Mouse (Mus musculus): Measurements from ENCODE around the gene Cnn1. TPM values are rescaled to one million over a fixed set of nuclear protein-coding genes. Genes with fewer than 3 reads are reported as not detected.

Cnn1 gene
- polyA plus RNA-seq (2015; fragmentation: Nextera tagmentation; extraction: Ambion mirVana): 13.3 and 49.9 TPM in 2 replicates

- peaks cover 26% of the 10 kb centered on the region for H3K27me3 ChIP-seq (ENCODE audit: insufficient read depth, low read length)
- no peak within 1 kb of the TSS for H3K27ac ChIP-seq (ENCODE audit: low read length)
- ATAC-seq (ENCODE audit: low FRiP score, low TSS enrichment): no peak
- WGBS: 5% methylated on average over 14 of the region's 14 CpGs
- H3K4me2 ChIP-seq (replicated peaks; ENCODE audit: low read depth, low read length): no peak within 1 kb of the TSS
- H3K9me3 ChIP-seq (ENCODE audit: low read length): no peaks in the 10 kb centered on the region
- H3K9ac ChIP-seq (replicated peaks; ENCODE audit: low read length): 0 out of 2 replicates have a peak within 1 kb of the TSS, but pooled peaks have one; percentile 10
- H3K4me3 ChIP-seq (ENCODE audit: low read length): peak within 1 kb of the TSS; percentile 8; the same call in 1 of the 2 replicates
- H3K4me1 ChIP-seq (ENCODE audit: insufficient read depth, low read length): no peaks in the 10 kb centered on the region
- no peaks in the 10 kb centered on the region for H3K36me3 ChIP-seq (ENCODE audit: insufficient read depth, low read length)
These were observed at the start of gene Cnn1 for GRCm38 (mm10) chr9:22098993-22099696. Gene Cnn1 (plus strand): TSS chr9:22099216.

GRCm38 (mm10) chr9:22049315-22049714 lies 49.7 kb upstream of the Cnn1 start:
- H3K9me3 ChIP-seq (ENCODE audit: low read length): no peaks in the 10 kb centered on the region
- H3K4me3 ChIP-seq (ENCODE audit: low read length): no peak overlapping the region
- no peak overlapping the region for H3K4me2 ChIP-seq (replicated peaks; ENCODE audit: low read depth, low read length)
- peaks cover 18% of the 10 kb centered on the region for H3K4me1 ChIP-seq (ENCODE audit: insufficient read depth, low read length)
- no peak overlapping the region for H3K27ac ChIP-seq (ENCODE audit: low read length)
- no peak for ATAC-seq (ENCODE audit: low FRiP score, low TSS enrichment)
- H3K9ac ChIP-seq (replicated peaks; ENCODE audit: low read length): no peak overlapping the region
- peaks cover 51% of the 10 kb centered on the region for H3K27me3 ChIP-seq (ENCODE audit: insufficient read depth, low read length)
- 78% methylated on average over 11 of the region's 11 CpGs for WGBS
- H3K36me3 ChIP-seq (ENCODE audit: insufficient read depth, low read length): no peaks in the 10 kb centered on the region

GRCm38 (mm10) chr9:22049721-22050270 lies 49.2 kb upstream of the Cnn1 start:
- Histone ChIP-seq H3K4me2 (replicated peaks; ENCODE audit: low read depth, low read length) (no peak overlapping the region), H3K9me3 (ENCODE audit: low read length) (no peaks in the 10 kb centered on the region), H3K36me3 (ENCODE audit: insufficient read depth, low read length) (no peaks in the 10 kb centered on the region), H3K27ac (ENCODE audit: low read length) (no peak overlapping the region), H3K4me1 (ENCODE audit: insufficient read depth, low read length) (peaks cover 23% of the 10 kb centered on the region), H3K9ac (replicated peaks; ENCODE audit: low read length) (no peak overlapping the region), H3K4me3 (ENCODE audit: low read length) (no peak overlapping the region), H3K27me3 (ENCODE audit: insufficient read depth, low read length) (peaks cover 55% of the 10 kb centered on the region)
- 65% methylated on average over 4 of the region's 4 CpGs for WGBS
- ATAC-seq (ENCODE audit: low FRiP score, low TSS enrichment): no peak

- Histone ChIP-seq H3K4me2 (replicated peaks; ENCODE audit: low read depth, low read length) (peak overlapping the region; percentile 69), H3K27ac (ENCODE audit: low read length) (no peak overlapping the region), H3K9me3 (ENCODE audit: low read length) (no peaks in the 10 kb centered on the region), H3K4me1 (ENCODE audit: insufficient read depth, low read length) (peaks cover 23% of the 10 kb centered on the region), H3K9ac (replicated peaks; ENCODE audit: low read length) (no peak overlapping the region), H3K27me3 (ENCODE audit: insufficient read depth, low read length) (peaks cover 60% of the 10 kb centered on the region), H3K4me3 (ENCODE audit: low read length) (peak overlapping the region; percentile 40), H3K36me3 (ENCODE audit: insufficient read depth, low read length) (no peaks in the 10 kb centered on the region)
- WGBS: 1% methylated on average over 32 of the region's 43 CpGs
- peak; percentile 47; the same call in 1 of the 2 replicates for ATAC-seq (ENCODE audit: low FRiP score, low TSS enrichment)
These were observed 48.6 kb upstream of the Cnn1 start for GRCm38 (mm10) chr9:22050351-22050889.

- WGBS: under 1% methylated on average over 59 of the region's 67 CpGs
- H3K4me3 ChIP-seq (ENCODE audit: low read length): peak overlapping the region; percentile 40
- H3K9me3 ChIP-seq (ENCODE audit: low read length): no peaks in the 10 kb centered on the region
- no peak overlapping the region for H3K27ac ChIP-seq (ENCODE audit: low read length)
- no peaks in the 10 kb centered on the region for H3K36me3 ChIP-seq (ENCODE audit: insufficient read depth, low read length)
- peak overlapping the region; percentile 69 for H3K4me2 ChIP-seq (replicated peaks; ENCODE audit: low read depth, low read length)
- H3K27me3 ChIP-seq (ENCODE audit: insufficient read depth, low read length): peaks cover 66% of the 10 kb centered on the region
- no peak for ATAC-seq (ENCODE audit: low FRiP score, low TSS enrichment)
- H3K9ac ChIP-seq (replicated peaks; ENCODE audit: low read length): no peak overlapping the region
- peaks cover 23% of the 10 kb centered on the region for H3K4me1 ChIP-seq (ENCODE audit: insufficient read depth, low read length)
These were observed 47.7 kb upstream of the Cnn1 start for GRCm38 (mm10) chr9:22051161-22051957.

GRCm38 (mm10) chr9:22051958-22052254 lies 47.1 kb upstream of the Cnn1 start, which contains the start of gene Elavl3:
Gene Elavl3 (minus strand): TSS chr9:22052023.
- no peak within 1 kb of the TSS for H3K27ac ChIP-seq (ENCODE audit: low read length)
- H3K4me1 ChIP-seq (ENCODE audit: insufficient read depth, low read length): peaks cover 23% of the 10 kb centered on the region
- peak within 1 kb of the TSS; percentile 69 for H3K4me2 ChIP-seq (replicated peaks; ENCODE audit: low read depth, low read length)
- no peaks in the 10 kb centered on the region for H3K36me3 ChIP-seq (ENCODE audit: insufficient read depth, low read length)
- ATAC-seq (ENCODE audit: low FRiP score, low TSS enrichment): no peak
- H3K27me3 ChIP-seq (ENCODE audit: insufficient read depth, low read length): peaks cover 67% of the 10 kb centered on the region
- H3K9me3 ChIP-seq (ENCODE audit: low read length): no peaks in the 10 kb centered on the region
- WGBS: 2% methylated on average over 18 of the region's 28 CpGs
- H3K9ac ChIP-seq (replicated peaks; ENCODE audit: low read length): no peak within 1 kb of the TSS
- H3K4me3 ChIP-seq (ENCODE audit: low read length): peak within 1 kb of the TSS; percentile 40

GRCm38 (mm10) chr9:22053657-22054056 lies 45.4 kb upstream of the Cnn1 start:
- peaks cover 13% of the 10 kb centered on the region; the same call in 1 of the 2 replicates for H3K36me3 ChIP-seq (ENCODE audit: insufficient read depth, low read length)
- no peak overlapping the region for H3K4me2 ChIP-seq (replicated peaks; ENCODE audit: low read depth, low read length)
- no peak overlapping the region for H3K4me3 ChIP-seq (ENCODE audit: low read length)
- H3K9ac ChIP-seq (replicated peaks; ENCODE audit: low read length): no peak overlapping the region
- H3K27me3 ChIP-seq (ENCODE audit: insufficient read depth, low read length): peaks cover 67% of the 10 kb centered on the region
- ATAC-seq (ENCODE audit: low FRiP score, low TSS enrichment): no peak
- H3K4me1 ChIP-seq (ENCODE audit: insufficient read depth, low read length): peaks cover 23% of the 10 kb centered on the region
- no peaks in the 10 kb centered on the region for H3K9me3 ChIP-seq (ENCODE audit: low read length)
- 30% methylated on average over 6 of the region's 7 CpGs for WGBS
- H3K27ac ChIP-seq (ENCODE audit: low read length): no peak overlapping the region

- H3K27ac ChIP-seq (ENCODE audit: low read length): no peak overlapping the region
- 2% methylated on average over 32 of the region's 32 CpGs for WGBS
- peaks cover 59% of the 10 kb centered on the region for H3K27me3 ChIP-seq (ENCODE audit: insufficient read depth, low read length)
- peak overlapping the region; percentile 3; the same call in 1 of the 2 replicates for H3K4me3 ChIP-seq (ENCODE audit: low read length)
- peaks cover 23% of the 10 kb centered on the region for H3K4me1 ChIP-seq (ENCODE audit: insufficient read depth, low read length)
- no peak overlapping the region for H3K9ac ChIP-seq (replicated peaks; ENCODE audit: low read length)
- peak overlapping the region; percentile 43 for H3K4me2 ChIP-seq (replicated peaks; ENCODE audit: low read depth, low read length)
- ATAC-seq (ENCODE audit: low FRiP score, low TSS enrichment): peak; percentile 39; the same call in 1 of the 2 replicates
- peaks cover 18% of the 10 kb centered on the region for H3K36me3 ChIP-seq (ENCODE audit: insufficient read depth, low read length)
- H3K9me3 ChIP-seq (ENCODE audit: low read length): no peaks in the 10 kb centered on the region
These were observed 44.5 kb upstream of the Cnn1 start for GRCm38 (mm10) chr9:22054411-22055076.

GRCm38 (mm10) chr9:22055713-22056112 lies 43.3 kb upstream of the Cnn1 start:
- no peak for ATAC-seq (ENCODE audit: low FRiP score, low TSS enrichment)
- H3K36me3 ChIP-seq (ENCODE audit: insufficient read depth, low read length): peaks cover 21% of the 10 kb centered on the region
- H3K27me3 ChIP-seq (ENCODE audit: insufficient read depth, low read length): peaks cover 47% of the 10 kb centered on the region
- H3K4me2 ChIP-seq (replicated peaks; ENCODE audit: low read depth, low read length): no peak overlapping the region
- no peak overlapping the region for H3K4me3 ChIP-seq (ENCODE audit: low read length)
- no peak overlapping the region for H3K27ac ChIP-seq (ENCODE audit: low read length)
- peaks cover 18% of the 10 kb centered on the region for H3K4me1 ChIP-seq (ENCODE audit: insufficient read depth, low read length)
- no peaks in the 10 kb centered on the region for H3K9me3 ChIP-seq (ENCODE audit: low read length)
- WGBS: 31% methylated on average over 29 of the region's 29 CpGs
- no peak overlapping the region for H3K9ac ChIP-seq (replicated peaks; ENCODE audit: low read length)
